Mouse (Mus musculus) right cerebral cortex, postnatal 10 days (tissue): Measurements from ENCODE around the gene H2-M11.

Experiments used
- DNase-seq, 2 experiments: peaks; one replicate each; pipeline ENCODE4 v3.0.0; 2021; ENCODE audit warnings: low spot score in 2 of 2

The H2-M11 gene

DNA sequence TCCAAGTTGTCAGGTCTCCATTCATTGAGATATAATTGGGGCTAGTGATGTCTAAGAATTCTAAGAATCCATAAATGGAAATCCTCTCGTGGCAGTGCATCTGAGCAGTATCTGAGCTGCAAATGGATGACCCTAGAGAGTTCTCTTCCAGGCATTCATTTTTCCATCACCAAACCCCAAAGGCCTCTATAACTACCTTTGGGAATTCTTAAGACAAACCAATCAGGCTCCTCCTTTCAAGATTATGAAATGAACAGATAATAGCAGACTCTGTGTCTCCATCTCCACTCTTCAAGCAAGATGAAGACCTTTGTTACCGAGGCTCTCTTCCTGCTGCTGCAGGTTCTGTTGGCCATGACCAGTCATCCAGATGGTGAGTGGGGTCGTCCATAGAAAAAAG lies at the start of gene H2-M11:
H2-M11 (plus strand) TSS at position 301 of the 400 bp plus-strand sequence.
- DNase-seq: no peak

DNA sequence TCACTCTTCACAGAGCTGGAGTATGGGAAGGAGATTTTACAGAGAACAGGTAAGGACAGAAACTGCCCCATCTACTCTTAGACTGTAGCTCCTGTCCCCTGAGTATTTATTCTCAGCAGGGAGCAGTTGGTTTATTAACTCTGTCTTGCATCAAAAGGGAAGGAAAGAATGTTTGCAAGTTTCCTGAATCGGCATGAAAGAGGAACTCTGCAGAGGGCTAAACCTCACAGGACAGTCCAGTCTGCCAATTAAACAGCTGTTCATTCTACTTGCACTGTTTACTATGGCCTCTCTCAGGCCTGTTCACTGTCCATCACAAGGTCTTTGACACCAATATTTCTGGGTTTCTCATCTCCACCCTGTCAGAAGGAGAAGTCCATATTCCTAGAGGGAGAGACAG lies 46.4 kb upstream of the H2-M11 start:
- DNase-seq: no peak

DNA sequence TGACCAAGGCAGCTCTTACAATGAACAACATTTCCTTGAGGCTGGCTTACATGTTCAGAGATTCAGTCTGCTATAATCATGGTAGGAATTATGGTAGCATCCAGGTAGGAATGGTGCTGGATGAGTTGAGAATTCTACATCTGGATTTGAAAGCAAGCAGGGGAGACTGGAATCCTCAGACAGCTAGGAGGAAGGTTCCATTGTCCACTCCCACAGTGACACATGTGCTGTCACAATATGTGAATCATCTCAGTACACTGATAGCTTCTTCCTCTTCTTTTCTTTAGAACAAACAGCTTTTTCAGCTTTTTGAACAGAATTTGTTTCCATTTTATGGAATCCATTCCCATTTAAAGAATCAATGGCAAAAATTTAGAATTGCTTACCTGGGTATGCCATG lies 43.0 kb upstream of the H2-M11 start:
- DNase-seq: no peak
